Mouse (Mus musculus): ENCODE results near the gene Apold1.

The Apold1 gene

GRCm38 (mm10) chr6:135029246-135029645 lies 47.7 kb downstream of the Apold1 start:
- no peak for DNase-seq (ENCODE audit: low read depth, low spot score)
- Histone ChIP-seq H3K27me3 (ENCODE audit: control insufficient read depth, insufficient read depth, low read length, poor library complexity, severe bottlenecking) (no peaks in the 10 kb centered on the region), H3K36me3 (ENCODE audit: control insufficient read depth, insufficient read depth, low read length, poor library complexity, severe bottlenecking) (no peaks in the 10 kb centered on the region)

Data from splenic B cell, adult 2 months (primary cell).